Mouse (Mus musculus): ENCODE measurements around the gene Adam17. TPM values are rescaled to one million over a fixed set of nuclear protein-coding genes. Genes with fewer than 3 reads are reported as not detected.

Gene Adam17
- polyA plus RNA-seq, 2 experiments, result 34.7 to 40.7 TPM

- DNase-seq (ENCODE audit: low spot score) (no peak), ATAC-seq (ENCODE audit: low FRiP score, low read depth) (no peak)
- no peak overlapping the region for H3K27ac ChIP-seq (replicated peaks; ENCODE audit: low read depth, low read length)
- H3K27me3 ChIP-seq (ENCODE audit: control insufficient read depth, insufficient read depth, low read length), result no peaks in the 10 kb centered on the region
- no peak for TF ChIP-seq POLR2A (IDR thresholded peaks at IDR 0.05; ENCODE audit: borderline replicate concordance, extremely low read depth, insufficient read depth, insufficient read length)
- H3K4me2 ChIP-seq (replicated peaks; ENCODE audit: low read depth, low read length, severe bottlenecking), result no peak overlapping the region
- H3K9me3 ChIP-seq (ENCODE audit: control insufficient read depth, low read length), result no peaks in the 10 kb centered on the region
- H3K4me1 ChIP-seq (ENCODE audit: control insufficient read depth, insufficient read depth, low read length), result 0 out of 2 replicates have a peak, but pooled peaks cover under 1% of the 10 kb centered on the region
- H3K9ac ChIP-seq (ENCODE audit: low read depth, low read length, severe bottlenecking), result no peak overlapping the region
- H3K4me3 ChIP-seq (replicated peaks; ENCODE audit: low read length), result no peak overlapping the region
- peaks cover 65% of the 10 kb centered on the region for H3K36me3 ChIP-seq (ENCODE audit: control insufficient read depth, insufficient read depth, low read length)
- 77% methylated on average over 4 of the region's 4 CpGs for whole genome bisulfite sequencing
Measured at GRCm38 (mm10) chr12:21322296-21322695, 51.1 kb downstream of the Adam17 start.

GRCm38 (mm10) chr12:21321170-21321569 lies 52.3 kb downstream of the Adam17 start:
- no peaks in the 10 kb centered on the region for H3K9me3 ChIP-seq (ENCODE audit: control insufficient read depth, low read length)
- TF ChIP-seq POLR2A (IDR thresholded peaks at IDR 0.05; ENCODE audit: borderline replicate concordance, extremely low read depth, insufficient read depth, insufficient read length), result no peak
- no peak overlapping the region for H3K27ac ChIP-seq (replicated peaks; ENCODE audit: low read depth, low read length)
- H3K4me1 ChIP-seq (ENCODE audit: control insufficient read depth, insufficient read depth, low read length), result 0 out of 2 replicates have a peak, but pooled peaks cover 3% of the 10 kb centered on the region
- ATAC-seq (ENCODE audit: low FRiP score, low read depth) (no peak), DNase-seq (ENCODE audit: low spot score) (no peak)
- H3K4me2 ChIP-seq (replicated peaks; ENCODE audit: low read depth, low read length, severe bottlenecking), result no peak overlapping the region
- no peak overlapping the region for H3K9ac ChIP-seq (ENCODE audit: low read depth, low read length, severe bottlenecking)
- no peaks in the 10 kb centered on the region for H3K27me3 ChIP-seq (ENCODE audit: control insufficient read depth, insufficient read depth, low read length)
- 77% methylated on average over 9 of the region's 9 CpGs for WGBS
- peaks cover 56% of the 10 kb centered on the region for H3K36me3 ChIP-seq (ENCODE audit: control insufficient read depth, insufficient read depth, low read length)
- H3K4me3 ChIP-seq (replicated peaks; ENCODE audit: low read length), result no peak overlapping the region

GRCm38 (mm10) chr12:21320317-21320716 lies 53.1 kb downstream of the Adam17 start:
- 81% methylated on average over 4 of the region's 4 CpGs for WGBS
- H3K9me3 ChIP-seq (ENCODE audit: control insufficient read depth, low read length), result no peaks in the 10 kb centered on the region
- no peaks in the 10 kb centered on the region for H3K27me3 ChIP-seq (ENCODE audit: control insufficient read depth, insufficient read depth, low read length)
- H3K9ac ChIP-seq (ENCODE audit: low read depth, low read length, severe bottlenecking), result no peak overlapping the region
- H3K27ac ChIP-seq (replicated peaks; ENCODE audit: low read depth, low read length), result no peak overlapping the region
- no peak overlapping the region for H3K4me3 ChIP-seq (replicated peaks; ENCODE audit: low read length)
- no peak for TF ChIP-seq POLR2A (IDR thresholded peaks at IDR 0.05; ENCODE audit: borderline replicate concordance, extremely low read depth, insufficient read depth, insufficient read length)
- no peak overlapping the region for H3K4me2 ChIP-seq (replicated peaks; ENCODE audit: low read depth, low read length, severe bottlenecking)
- H3K4me1 ChIP-seq (ENCODE audit: control insufficient read depth, insufficient read depth, low read length), result 0 out of 2 replicates have a peak, but pooled peaks cover 3% of the 10 kb centered on the region
- peaks cover 49% of the 10 kb centered on the region for H3K36me3 ChIP-seq (ENCODE audit: control insufficient read depth, insufficient read depth, low read length)
- ATAC-seq (ENCODE audit: low FRiP score, low read depth) (no peak), DNase-seq (ENCODE audit: low spot score) (no peak)

- ATAC-seq (ENCODE audit: low FRiP score, low read depth) (no peak), DNase-seq (ENCODE audit: low spot score) (peak; percentile 26)
- Histone ChIP-seq H3K9ac (ENCODE audit: low read depth, low read length, severe bottlenecking) (no peak overlapping the region), H3K4me1 (ENCODE audit: control insufficient read depth, insufficient read depth, low read length) (0 out of 2 replicates have a peak, but pooled peaks cover 3% of the 10 kb centered on the region), H3K27ac (replicated peaks; ENCODE audit: low read depth, low read length) (no peak overlapping the region), H3K4me3 (replicated peaks; ENCODE audit: low read length) (no peak overlapping the region), H3K27me3 (ENCODE audit: control insufficient read depth, insufficient read depth, low read length) (no peaks in the 10 kb centered on the region), H3K36me3 (ENCODE audit: control insufficient read depth, insufficient read depth, low read length) (peaks cover 49% of the 10 kb centered on the region), H3K9me3 (ENCODE audit: control insufficient read depth, low read length) (no peaks in the 10 kb centered on the region), H3K4me2 (replicated peaks; ENCODE audit: low read depth, low read length, severe bottlenecking) (no peak overlapping the region)
- TF ChIP-seq POLR2A (IDR thresholded peaks at IDR 0.05; ENCODE audit: borderline replicate concordance, extremely low read depth, insufficient read depth, insufficient read length), result no peak
- WGBS, result 76% methylated on average over 12 of the region's 12 CpGs
Measured at GRCm38 (mm10) chr12:21318143-21318895, 55.1 kb downstream of the Adam17 start.

- ATAC-seq (ENCODE audit: low FRiP score, low read depth) (no peak), DNase-seq (ENCODE audit: low spot score) (no peak)
- Histone ChIP-seq H3K4me2 (replicated peaks; ENCODE audit: low read depth, low read length, severe bottlenecking) (peak overlapping the region; percentile 64), H3K27ac (replicated peaks; ENCODE audit: low read depth, low read length) (no peak overlapping the region), H3K27me3 (ENCODE audit: control insufficient read depth, insufficient read depth, low read length) (no peaks in the 10 kb centered on the region), H3K4me3 (replicated peaks; ENCODE audit: low read length) (peak overlapping the region; percentile 71), H3K4me1 (ENCODE audit: control insufficient read depth, insufficient read depth, low read length) (0 out of 2 replicates have a peak, but pooled peaks cover 3% of the 10 kb centered on the region), H3K36me3 (ENCODE audit: control insufficient read depth, insufficient read depth, low read length) (peaks cover 51% of the 10 kb centered on the region), H3K9ac (ENCODE audit: low read depth, low read length, severe bottlenecking) (peak overlapping the region; percentile 83), H3K9me3 (ENCODE audit: control insufficient read depth, low read length) (no peaks in the 10 kb centered on the region)
- 38% methylated on average over 7 of the region's 7 CpGs for WGBS
- no peak for TF ChIP-seq POLR2A (IDR thresholded peaks at IDR 0.05; ENCODE audit: borderline replicate concordance, extremely low read depth, insufficient read depth, insufficient read length)
Measured at GRCm38 (mm10) chr12:21316869-21317265, 56.6 kb downstream of the Adam17 start.

Data from limb, embryonic 14.5 days (tissue).